Mouse (Mus musculus): ENCODE measurements around the gene Vezt.

DNA sequence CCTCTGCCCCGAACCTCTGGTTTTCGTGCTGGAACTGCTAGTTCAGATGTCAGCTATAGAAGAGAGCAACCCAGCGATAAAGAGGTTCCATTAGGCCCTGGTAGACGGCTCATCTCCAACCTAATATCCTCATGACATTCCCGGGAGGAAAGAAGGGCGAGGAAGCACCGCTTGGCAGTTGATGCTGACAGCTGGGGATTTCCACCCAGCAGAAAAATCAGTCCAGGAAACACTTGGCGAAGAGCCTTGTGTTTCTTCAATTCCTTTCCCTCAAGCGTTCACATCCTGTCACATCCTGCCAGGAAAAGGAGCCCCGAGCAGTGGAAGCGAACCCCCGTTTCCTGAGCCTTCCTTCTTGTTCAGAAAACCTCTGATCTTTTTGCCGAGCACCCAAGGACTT lies 116.4 kb downstream of the Vezt start:
- TF ChIP-seq POLR2A (IDR thresholded peaks at IDR 0.05; ENCODE audit: borderline replicate concordance, extremely low read depth, insufficient read depth, insufficient read length, poor library complexity, severe bottlenecking) (no peak), CTCF (IDR thresholded peaks at IDR 0.05; ENCODE audit: borderline replicate concordance, extremely low read depth, insufficient read depth, insufficient read length) (no peak)
